Mouse (Mus musculus) CD4-positive naive resting alpha-beta T cell, adult 57 days (primary cell): Measurements from ENCODE around the gene Ctso. TPM values are rescaled to one million over a fixed set of nuclear protein-coding genes. Genes with fewer than 3 reads are reported as not detected.

ENCODE experiments used
- total RNA-seq: library from RNA; stranded (reverse); gene quantifications from one replicate; pipeline ENCODE4 v1.2.4, GENCODE M21; 2023

The Ctso gene
- total RNA-seq: 30.1 TPM

GRCm38 (mm10) chr3:81932141-81933101, at the start of gene Ctso:
TSS of gene Ctso (plus strand) at chr3:81932601.

GRCm38 (mm10) chr3:81976102-81976501, 43.7 kb downstream of the Ctso start, which contains the start of gene Tdo2:
TSS of gene Tdo2 (minus strand) at chr3:81976202.

DNA sequence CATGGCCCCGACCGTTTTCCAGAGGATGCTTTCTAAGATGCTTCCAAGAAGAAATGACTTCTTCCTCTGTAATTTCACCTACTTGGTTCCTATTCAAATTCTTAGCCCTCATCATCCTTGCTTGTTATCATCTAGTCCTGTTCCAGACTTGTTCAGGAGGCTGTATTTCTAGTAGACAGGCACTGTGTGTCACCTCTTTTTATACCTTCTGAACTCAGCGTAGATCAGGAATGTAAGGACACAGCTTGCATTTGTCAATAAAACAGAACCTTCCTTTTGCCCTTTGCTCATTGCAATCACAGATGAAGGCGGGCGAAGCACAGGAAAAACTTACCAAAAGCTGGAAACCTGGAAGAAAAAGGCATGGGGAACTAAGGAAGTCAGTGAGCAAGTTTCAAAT, 49.6 kb downstream of the Ctso start, which contains the start of gene Asic5:
Gene Asic5 (plus strand): TSS at position 301 of the 400 bp plus-strand sequence.

Other genes starting within 250 kb of the Ctso start
- gene Tdo2, start 43.6 kb downstream of the Ctso start, total RNA-seq: not detected
- not detected for gene Asic5, start 49.7 kb downstream of the Ctso start, total RNA-seq
- 8.5 TPM for gene Gucy1b1, start 142.1 kb downstream of the Ctso start, total RNA-seq
- gene Gucy1a1, start 213.2 kb downstream of the Ctso start, total RNA-seq: 2.5 TPM